Mouse (Mus musculus) right cerebral cortex, postnatal 25 days (tissue): ENCODE results near the gene Lsm3.
A peak's percentile ranks its signal among the peaks of the same experiment; 100 is the strongest.
"Not testable (repeated sequence)": the region's sequence is repeated elsewhere in the genome, so short reads cannot be mapped to it uniquely, and the experiment has no call there.

Experiments used
- DNase-seq: peaks from one replicate; pipeline ENCODE4 v3.0.0; 2022

Gene Lsm3

DNA sequence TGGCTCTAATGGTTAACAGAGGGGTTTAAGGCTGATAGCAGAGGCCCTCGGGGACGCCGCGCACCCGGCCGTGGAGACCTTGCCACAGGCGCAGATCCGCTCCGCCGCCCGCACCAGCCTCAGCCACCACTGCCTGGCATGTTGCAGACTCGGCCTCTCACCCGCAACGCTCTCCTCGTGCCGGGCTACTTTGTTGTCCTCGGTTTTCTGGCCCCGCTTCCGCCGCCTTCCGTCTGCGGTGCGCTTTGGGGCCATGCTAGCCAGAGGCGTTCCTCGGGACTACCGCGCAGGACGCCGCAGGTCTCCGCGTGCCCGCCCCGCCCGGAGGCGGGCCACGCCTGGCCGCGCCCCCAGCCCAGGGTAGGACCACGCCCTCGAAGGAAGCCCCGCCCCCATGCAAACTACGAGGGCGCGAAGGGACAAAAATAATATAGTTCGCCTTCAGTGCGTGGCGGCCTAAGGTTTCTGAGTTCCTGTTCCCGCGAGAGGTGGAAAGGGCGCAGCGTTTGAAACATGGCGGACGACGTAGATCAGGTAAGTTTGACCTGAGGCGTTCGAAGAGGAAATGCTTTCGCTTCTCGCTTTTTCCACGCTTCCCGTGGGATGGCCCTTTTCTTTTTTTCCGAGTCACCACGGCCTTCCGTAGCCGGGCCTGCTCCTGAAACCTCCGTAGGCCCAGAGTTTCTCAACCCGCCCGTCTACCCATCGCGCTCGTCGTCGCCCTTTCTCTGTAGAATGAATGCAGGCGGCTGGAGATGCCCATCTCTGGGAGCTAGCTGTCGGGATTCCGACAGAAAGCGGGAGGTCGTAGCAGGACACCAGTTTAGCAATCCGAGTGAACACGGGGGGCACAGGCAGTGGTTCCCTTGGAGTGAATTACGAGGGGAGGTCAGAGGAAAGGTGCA, at the start of gene Lsm3, which contains the start of gene Xpc:
Gene Lsm3, plus strand, starts transcription at position 384 of the 905 bp plus-strand sequence.
Gene Xpc, minus strand, starts transcription at position 344 of the 905 bp plus-strand sequence.
- peak; percentile 98 for DNase-seq

DNA sequence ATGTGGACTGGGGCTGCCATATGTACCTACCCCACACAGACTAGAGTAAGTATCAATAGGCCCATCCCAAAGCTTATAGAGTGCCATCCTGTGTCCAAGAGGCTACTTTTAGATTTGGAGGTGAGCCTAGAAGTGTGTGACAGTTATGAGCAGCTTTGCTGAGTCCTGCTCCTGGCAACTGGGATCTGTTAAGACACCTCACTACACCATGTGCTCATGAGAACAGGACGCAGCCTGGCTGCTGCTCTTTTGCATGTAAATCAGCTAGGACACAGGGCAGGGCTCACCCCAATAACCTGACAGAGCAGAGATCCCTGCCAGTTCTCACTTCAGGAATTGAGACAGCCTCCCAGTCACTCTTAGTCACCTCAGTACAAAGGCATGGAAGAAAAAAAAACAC, 48.6 kb upstream of the Lsm3 start:
- no peak for DNase-seq

DNA sequence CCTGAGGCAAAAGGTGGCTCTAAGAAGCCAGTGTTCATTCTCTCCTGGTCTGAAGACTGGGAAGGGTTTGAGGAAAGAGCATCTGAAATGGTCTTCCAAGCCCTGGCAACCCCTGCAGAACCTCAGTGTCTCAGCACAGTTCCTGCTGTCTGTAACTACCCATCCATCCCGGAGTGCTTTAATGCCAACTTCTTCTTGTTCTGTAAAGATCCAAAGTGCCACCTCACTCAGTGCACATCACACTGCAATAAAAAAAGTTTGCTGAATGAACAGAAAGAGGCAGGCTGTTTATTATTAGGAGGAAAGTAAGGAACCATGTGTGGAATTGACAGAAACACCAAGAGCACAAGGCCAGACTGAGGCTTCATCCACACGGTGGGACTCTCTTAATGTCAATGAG, 45.0 kb upstream of the Lsm3 start:
- no peak for DNase-seq

DNA sequence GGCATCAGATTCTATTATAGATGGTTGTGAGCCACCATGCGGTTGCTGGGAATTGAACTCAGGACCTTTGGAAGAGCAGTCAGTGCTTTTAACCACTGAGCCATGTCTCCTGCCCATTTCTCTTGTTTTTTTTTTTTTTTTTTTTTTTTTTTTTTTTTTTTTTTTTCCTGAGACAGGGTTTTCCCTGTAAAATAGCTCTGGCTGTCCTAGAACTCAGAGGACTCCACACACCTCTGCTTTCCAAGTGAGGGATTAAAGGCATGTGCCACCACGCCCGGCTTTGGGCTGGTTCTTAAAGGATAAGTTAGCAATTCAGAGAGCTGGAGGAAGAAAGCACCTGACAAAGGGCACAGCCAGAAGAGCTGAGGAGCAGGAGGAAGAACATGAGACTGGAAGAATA, 44.3 kb upstream of the Lsm3 start:
- not testable (repeated sequence) for DNase-seq

DNA sequence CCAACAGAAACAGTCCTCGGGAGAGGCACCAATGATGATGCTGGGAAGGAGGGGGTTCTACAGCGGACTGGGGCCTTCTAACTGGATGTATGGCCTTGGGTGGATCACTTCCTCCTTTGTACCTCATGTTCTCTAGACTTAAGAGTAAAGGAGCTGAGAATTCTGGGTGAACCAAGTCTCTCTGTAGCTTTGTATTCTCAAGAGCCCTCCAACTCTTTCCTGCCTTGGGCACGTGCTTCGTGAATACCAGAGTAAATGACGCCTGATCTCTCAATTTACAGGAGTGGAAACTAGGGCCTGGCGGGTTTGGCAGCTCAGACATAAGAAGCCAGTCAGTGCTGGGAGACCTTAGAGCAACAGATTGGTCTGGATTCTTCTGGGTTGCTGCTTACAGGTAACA, 43.4 kb upstream of the Lsm3 start:
- no peak for DNase-seq

DNA sequence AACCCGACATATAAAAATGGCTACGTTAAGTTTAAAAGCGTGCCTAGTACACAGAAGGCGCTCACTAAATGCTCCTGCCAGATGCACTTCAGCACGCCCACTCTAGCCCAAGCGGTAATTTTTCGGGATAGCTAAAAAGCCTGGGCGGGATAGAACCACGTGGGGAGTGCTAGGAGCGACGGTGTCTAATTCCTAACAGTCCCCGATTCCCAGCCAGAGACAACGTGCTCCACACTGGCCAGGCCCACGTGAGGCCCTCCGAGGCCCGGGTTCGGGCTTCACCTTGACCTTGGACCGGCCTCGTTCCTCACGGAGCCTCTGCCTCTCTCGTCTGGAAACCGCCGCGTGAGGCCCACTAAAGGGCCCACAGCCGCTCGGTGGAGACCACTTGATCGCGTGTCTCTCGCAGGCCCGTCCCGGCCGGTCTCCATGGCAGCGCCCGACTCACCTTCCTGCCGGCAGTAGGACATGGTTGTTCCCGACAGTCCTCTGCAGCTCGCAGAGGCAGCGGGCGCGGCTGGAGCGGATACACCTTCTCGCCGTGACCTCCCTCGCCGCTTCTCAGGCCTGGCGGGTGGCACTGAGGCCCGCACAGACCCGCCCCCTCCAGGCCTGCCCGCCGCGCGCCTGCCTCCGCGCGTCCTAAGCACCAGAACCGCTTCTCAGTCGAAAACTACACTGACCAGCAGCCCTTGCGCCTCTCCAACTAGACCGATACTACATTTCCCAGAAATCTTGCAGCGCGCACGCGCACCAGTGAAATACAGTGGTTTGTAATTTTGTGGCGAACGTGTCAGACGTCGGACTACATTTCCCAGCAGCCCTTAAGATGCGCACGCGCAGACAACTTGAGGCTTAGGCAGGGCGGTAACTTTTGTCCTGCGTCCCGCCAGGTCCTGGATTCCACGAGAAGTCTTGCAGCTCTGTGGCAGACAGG, 42.6 kb upstream of the Lsm3 start, which contains the start of the genes Chchd4 and Tmem43:
Gene Chchd4, minus strand, starts transcription at position 679 of the 937 bp plus-strand sequence.
Gene Tmem43, plus strand, starts transcription at position 836 of the 937 bp plus-strand sequence.
- DNase-seq = peak; percentile 99

DNA sequence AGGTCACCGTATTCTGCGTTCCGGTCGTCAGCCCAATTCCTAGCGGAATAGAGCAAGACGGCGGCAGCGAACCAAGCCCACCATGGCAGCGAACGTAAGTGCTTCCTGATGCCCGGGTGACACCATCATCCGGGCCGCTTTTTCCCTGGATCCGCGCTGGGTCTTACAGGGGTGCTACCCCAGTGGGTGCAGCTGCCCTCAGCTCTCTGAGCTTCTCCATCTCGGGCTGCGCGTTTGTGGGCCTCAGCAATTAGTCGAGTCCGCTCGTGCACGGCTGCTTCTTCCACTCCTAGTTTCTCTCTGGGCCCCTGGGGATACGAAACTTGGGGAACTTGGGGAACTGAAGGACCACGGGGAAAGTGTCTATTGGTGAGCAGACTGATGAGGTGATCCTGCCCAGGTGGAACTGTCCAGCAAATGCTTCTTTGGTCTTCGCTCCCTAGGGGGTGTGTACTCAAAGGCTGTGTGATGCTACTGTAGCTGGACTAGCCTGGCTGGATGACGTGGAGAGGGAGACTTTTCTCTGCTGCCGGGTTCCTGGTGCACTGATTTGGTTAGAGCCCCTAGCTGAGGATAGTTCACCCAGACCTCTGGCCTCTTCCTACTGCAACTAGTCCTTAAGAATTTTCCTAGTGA, 41.8 kb upstream of the Lsm3 start:
- DNase-seq = no peak

DNA sequence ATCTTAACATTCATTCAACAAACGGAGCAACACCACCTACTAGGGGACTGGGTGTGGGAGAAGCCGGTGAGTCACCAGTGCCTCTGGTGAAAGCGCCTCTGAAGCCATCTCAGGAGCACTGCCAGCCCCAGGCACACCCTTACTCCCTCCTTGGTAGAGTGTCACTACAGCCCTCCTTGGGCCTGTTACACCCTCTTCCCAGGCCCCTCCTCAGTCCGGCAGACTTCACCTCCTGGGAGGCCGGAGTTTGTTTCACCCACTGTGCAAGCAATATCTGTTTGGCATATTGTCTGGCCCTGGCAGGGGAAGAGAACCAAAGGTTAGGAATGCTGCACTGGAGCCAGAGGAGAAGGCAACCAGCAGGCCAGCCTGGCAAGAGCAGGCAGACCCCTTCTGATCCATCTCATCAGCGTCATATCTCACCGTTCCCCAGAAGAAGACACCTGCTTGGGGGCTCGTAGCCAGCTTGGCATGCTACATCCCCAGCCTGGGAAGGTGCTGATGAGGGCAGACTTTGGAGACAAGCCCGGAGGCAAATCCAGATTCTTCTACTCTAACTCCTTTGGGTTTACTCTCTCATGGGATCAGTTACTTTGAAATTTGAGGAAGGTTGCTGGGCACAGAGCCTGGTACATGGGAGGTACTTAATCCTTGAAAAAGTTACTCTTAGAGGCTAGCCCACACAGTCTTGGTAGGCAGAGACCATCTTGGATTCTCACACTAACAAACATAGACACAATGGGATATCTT, 41.1 kb upstream of the Lsm3 start:
- no peak for DNase-seq

DNA sequence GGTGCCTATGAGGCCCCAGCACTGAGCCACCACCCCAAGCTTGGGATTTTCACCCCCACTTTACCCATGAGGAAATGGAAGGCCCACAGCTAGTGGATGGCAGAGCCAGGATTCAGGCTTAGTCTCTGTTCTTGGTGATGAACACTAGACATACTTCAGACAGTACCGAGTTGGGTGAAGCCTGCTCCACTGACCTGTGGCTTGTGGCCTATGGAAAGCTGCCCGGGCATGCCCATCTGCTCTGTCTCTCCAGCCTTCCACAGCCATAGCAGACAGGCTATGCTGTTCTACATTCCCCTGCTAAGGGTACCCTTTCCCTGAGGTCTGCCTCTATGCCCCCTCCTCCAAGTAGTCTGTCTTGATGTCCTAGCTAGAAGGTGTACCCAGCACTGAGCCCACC, 39.2 kb upstream of the Lsm3 start:
- DNase-seq = no peak

DNA sequence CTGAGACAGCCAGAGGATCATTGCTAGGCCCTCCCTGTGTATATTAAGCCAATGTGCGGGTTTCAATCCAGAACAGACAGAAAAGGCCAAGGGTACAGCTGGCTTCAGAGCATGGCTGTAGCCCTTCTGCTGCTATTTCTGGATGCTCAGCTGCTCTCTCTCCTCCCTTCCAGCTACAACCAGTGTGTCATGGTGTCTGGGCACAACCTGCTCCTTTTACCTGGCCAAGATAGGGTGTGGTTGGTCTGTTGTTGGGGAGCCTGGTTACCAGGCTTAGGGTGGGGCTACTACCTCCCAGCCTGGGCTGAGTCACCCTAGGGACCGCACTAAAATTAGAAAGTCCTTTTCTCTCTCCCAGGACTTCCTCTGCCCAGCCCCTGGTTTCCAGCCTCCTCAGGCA, 32.4 kb upstream of the Lsm3 start:
- DNase-seq = no peak

DNA sequence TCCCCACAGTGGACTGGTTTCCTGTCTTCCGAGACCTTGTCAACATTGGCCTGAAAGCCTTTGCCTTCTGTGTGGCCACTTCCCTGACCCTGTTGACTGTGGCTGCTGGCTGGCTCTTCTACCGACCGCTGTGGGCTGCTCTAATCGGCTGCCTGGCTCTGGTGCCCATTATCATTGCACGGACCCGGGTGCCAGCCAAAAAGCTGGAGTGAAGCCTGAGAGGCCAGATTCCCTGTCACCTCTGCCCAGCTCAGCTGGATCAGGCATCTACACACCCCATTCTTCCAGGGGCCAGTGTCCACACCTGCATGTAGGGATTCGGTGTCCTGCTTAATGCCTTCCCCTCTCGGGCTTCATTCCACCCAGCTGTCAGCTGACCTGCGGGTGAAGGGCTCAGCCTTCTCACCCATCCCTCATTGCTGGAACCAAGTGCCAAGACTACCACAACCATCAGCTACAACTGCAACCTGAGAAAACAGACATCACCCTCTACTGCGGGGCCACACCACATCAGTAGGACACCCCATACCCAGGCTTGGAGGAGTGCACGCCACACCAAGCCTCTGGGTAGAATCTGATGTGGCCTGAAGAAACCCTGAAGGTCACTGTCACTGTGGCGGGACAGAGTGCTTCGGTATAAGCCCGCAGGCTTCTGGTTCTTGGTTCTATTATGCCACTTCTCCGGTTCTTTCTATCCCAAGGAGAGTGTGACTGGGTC, 28.8 kb upstream of the Lsm3 start:
- DNase-seq = no peak

DNA sequence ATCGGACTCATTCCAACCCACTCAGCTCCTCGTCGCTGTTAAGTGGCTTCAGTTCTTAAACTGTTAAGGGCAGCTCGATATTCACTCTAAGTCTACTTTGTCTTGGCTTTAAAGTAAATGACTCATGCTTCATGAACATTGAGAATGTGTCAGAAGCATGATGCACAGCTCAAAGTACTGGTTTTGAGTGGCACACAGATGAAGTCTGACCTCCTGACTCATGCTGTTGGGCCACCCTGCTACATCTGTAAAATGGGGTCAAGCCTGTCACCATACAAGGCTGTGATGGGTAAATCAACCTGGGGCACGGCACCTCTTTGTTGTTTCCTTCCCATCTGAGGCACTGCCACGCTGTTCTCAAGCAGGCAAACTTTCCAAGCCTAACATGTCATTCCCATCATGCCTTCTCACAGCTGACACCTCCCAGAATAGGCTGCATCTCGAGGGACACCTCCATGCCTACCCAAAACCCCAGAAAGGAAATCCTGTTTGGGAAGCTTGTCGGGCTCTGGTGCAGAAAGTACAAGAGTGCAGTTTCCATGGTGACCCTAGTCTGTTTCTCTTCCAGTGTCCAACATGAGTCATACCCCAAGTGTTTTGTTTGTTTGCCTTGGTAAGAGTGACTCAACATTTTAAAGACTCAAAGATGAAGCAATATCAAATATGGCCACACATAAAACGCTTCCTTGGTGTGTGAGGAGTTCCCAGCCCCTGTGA, 27.1 kb upstream of the Lsm3 start:
- DNase-seq = no peak

DNA sequence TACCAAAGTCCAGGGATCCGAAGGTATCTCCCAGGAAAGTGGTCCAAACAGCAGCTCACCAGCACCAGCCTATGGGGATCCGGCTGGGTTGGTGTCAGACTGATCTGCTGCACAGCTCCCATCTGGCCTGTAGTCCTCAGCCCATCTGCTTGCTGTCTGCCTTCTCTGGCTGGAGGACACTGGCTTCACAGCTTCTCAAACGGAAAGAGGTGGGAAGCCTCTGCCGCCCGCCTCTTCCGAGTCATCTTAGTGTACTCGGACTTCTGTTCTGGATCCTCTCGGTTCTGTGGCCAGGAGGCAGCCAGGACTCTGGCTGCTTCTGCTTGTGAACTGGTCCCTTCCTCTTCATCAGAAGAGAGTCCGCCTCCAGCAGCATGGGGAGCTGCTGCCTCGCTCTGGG, 25.9 kb upstream of the Lsm3 start:
- DNase-seq = peak; percentile 52

DNA sequence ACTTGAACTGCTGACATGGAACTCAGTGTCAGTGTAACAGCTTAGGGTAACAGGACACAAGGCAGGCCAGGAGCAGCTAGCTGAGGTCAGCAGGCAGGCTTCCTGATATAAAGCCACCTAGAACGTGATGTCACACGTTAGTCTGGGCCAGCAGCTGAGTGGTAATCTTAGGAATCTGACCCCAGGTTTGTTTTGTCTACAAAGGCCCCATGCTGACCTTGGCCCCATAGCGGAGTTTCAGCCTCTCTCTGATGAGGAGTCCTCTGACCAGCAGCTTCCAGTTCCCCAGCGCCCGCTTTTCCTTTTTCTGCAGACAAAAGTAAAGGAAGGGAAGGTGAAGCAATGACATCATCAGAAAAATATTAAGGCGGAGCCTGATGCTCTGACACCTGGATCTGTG, 24.7 kb upstream of the Lsm3 start:
- DNase-seq = no peak

DNA sequence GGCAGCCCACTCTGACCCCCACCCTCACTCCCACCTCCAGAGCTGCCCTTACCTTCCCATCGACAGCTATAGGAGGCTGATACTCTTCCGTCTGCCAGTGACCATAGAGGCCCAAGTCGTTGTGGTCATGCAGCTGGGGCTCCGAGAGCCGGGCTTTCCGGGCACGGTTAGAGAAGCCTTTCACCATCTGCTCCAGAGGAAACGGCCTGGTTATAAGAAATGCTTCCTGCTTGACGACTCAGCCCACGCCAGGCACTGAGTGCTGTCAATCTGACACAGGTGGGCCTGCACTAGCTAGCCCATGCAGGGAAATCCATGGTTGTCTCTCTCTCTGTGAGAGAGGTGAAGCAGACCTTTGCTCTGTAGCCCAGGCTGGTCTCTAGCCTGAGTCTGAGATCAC, 22.7 kb upstream of the Lsm3 start:
- DNase-seq = no peak

DNA sequence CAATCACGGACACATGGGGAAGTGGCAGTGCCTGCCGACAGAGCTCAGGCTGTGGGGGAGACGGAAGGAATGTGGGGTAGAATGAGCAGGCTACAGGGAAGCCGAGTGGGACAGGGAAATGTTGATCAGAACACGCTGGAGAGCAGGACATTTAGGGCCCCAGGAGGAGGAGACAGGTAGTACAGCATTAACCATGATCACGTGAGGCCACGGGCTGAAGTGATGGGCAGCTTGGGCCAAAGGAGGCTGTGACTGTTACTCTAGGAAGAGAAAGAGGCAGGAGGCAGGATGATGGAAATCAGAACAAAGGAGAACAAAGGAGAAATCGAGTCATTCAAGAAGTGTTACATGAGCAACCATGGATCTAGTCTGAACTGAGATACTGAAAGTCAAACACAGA, 21.2 kb upstream of the Lsm3 start:
- no peak for DNase-seq

DNA sequence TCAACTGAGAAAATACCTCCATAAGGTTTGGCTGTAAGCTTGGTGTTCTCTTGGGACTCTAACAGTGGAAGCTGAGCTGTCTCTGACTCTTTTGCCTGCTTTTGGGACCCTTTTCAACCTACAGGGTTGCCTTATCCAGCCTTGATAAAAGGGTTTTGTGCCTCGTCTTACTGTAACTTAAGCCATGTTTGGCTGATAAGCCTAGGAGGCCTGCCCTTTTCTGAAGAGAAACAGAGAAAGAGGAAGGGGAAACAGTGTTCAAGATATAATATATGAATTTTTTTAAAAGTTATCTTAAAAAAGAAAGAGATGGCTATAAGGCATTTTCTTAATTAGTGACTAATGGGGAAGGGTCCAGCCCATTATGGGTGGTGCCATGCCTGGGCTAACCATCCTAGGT, 12.4 kb upstream of the Lsm3 start:
- no peak for DNase-seq

DNA sequence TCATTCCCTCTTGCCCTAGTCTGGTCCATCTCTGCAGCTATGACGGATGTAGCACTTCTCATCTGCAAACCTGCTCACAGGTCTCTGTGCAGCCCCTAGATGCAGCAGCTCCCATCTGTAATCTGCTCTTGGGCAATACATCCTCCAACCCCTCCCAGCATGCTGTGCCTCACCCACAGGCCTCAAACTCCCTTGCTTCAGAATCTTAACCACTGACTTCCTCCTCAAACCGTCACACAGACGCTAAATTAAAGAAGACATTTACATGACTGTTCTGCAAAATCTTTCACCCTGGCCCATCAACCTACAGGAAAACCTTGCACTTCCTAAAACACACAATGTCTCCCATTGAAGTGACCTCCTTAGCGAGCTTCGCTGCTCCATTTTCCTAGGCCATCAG, 9.7 kb upstream of the Lsm3 start:
- DNase-seq = no peak

DNA sequence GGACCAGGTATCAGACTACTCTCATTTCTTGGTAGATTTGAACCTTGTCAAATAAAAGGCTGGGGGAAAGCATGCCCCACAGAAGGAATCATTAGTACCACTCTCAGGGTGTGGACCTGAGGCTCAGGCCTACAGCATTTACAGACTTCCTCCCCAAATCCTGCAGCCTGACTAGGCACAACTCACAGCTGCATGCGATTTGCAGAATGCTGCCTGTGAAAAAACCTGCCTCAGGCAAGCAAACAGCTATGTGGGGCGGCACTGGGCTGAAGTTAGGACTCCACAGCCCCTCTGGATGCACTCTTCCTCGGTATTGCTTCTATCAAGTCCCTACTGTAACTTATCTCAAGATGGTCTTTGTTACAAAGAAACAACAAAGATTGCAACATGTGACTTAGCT, 7.7 kb upstream of the Lsm3 start:
- no peak for DNase-seq

DNA sequence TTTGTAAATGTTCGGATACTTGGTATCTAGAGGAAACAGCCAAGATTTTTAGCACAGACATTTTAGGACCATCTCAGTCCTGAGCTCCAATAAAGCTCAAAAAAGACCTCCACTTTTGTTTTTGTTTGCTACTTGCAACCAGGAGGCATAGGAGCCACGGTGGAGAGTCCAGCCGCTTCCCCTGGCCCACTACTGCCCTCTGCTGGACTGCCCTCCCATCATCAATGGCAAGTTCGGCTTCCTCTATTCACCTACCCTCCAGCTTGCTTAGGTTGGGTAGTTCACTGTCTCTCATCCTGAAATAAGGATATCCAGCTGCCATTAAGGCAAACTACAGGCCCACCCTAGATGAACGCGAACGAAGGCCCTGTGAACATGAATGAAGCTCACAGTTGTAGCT, 6.4 kb upstream of the Lsm3 start:
- peak; percentile 43 for DNase-seq

DNA sequence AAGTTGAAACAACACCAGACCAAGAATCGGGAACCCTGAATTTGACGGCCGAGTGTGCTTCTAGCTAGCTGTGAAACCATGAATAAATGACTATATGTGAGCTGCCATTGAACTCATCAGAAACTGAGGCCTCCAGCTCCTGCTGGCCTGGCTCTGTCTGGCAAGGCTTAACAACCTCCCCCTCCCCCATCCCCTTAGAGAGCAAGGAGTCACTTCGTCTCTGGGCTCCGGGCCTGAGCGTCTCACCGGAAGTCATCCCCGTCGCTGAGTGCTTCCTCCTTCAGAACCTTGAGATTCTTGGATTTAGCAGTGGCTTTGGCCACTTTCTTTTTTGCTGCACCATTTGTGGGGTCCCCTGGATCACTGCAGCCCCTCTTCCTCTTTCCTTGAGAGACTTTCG, 5.5 kb upstream of the Lsm3 start:
- no peak for DNase-seq
